Mouse (Mus musculus): ENCODE results near the gene E130114P18Rik. TPM values are rescaled to one million over a fixed set of nuclear protein-coding genes. Genes with fewer than 3 reads are reported as not detected.

Gene E130114P18Rik
- polyA plus RNA-seq, 1 experiment from 2014 or later = 71.1 TPM

- Histone ChIP-seq H3K36me3 (ENCODE audit: poor library complexity, severe bottlenecking) (no peaks in the 10 kb centered on the region), H3K4me1 (peaks cover 56% of the 10 kb centered on the region), H3K4me2 (peak overlapping the region; percentile 60), H3K9me3 (replicated peaks) (no peaks in the 10 kb centered on the region), H3K27me3 (no peaks in the 10 kb centered on the region), H3K4me3 (peak overlapping the region; percentile 48), H3K27ac (peak overlapping the region; percentile 96), H3K9ac (peak overlapping the region; percentile 79; the same call in 1 of the 2 replicates)
- ATAC-seq = no peak
- WGBS = 34% methylated on average over 7 of the region's 7 CpGs
Observed at GRCm38 (mm10) chr4:97580906-97581305, 197.0 kb downstream of the E130114P18Rik start.

GRCm38 (mm10) chr4:97578571-97579165 lies 199.2 kb downstream of the E130114P18Rik start:
- peaks cover 63% of the 10 kb centered on the region for H3K4me1 ChIP-seq
- no peak for ATAC-seq
- H3K4me2 ChIP-seq = peak overlapping the region; percentile 4; the same call in 1 of the 2 replicates
- H3K27me3 ChIP-seq = no peaks in the 10 kb centered on the region
- 0 out of 2 replicates have a peak overlapping the region, but pooled peaks have one; percentile 23 for H3K9ac ChIP-seq
- no peak overlapping the region for H3K4me3 ChIP-seq
- no peaks in the 10 kb centered on the region for H3K9me3 ChIP-seq (replicated peaks)
- peaks cover 3% of the 10 kb centered on the region; the same call in 1 of the 2 replicates for H3K36me3 ChIP-seq (ENCODE audit: poor library complexity, severe bottlenecking)
- H3K27ac ChIP-seq = no peak overlapping the region
- 79% methylated on average over 9 of the region's 9 CpGs for WGBS

- peaks cover 3% of the 10 kb centered on the region; the same call in 1 of the 2 replicates for H3K36me3 ChIP-seq (ENCODE audit: poor library complexity, severe bottlenecking)
- 32% methylated on average over 5 of the region's 5 CpGs for WGBS
- no peak overlapping the region; the same call in 1 of the 2 replicates for H3K4me2 ChIP-seq
- peaks cover 56% of the 10 kb centered on the region for H3K4me1 ChIP-seq
- H3K9ac ChIP-seq = no peak overlapping the region
- ATAC-seq = no peak
- no peaks in the 10 kb centered on the region for H3K27me3 ChIP-seq
- H3K27ac ChIP-seq = peak overlapping the region; percentile 15; the same call in 1 of the 2 replicates
- no peak overlapping the region for H3K4me3 ChIP-seq
- H3K9me3 ChIP-seq (replicated peaks) = no peaks in the 10 kb centered on the region
Observed at GRCm38 (mm10) chr4:97577431-97577830, 200.4 kb downstream of the E130114P18Rik start.

GRCm38 (mm10) chr4:97575447-97575846 lies 202.4 kb downstream of the E130114P18Rik start:
- 32% methylated on average over 5 of the region's 5 CpGs for WGBS
- peak; percentile 86 for ATAC-seq

DNA sequence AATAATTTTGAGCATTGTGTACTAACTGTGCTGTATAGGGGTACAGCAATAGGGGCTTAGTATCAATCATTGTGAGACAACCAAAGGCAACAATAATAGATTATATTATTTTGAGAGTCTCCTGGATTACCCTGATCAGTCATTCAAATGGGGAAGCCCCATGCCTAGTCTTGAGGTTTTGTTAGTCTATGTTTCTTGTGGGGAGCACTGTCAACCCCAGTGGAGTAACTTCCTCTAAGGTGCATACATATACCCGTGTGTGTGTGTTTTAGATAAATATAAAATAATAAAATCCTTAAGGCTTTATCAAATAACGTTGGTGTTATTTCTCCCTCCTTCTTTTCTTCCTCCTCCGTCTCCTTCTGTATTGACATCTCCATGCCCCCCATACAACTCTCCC lies 208.6 kb downstream of the E130114P18Rik start:
- no peak for ATAC-seq
- H3K4me3 ChIP-seq = no peak overlapping the region
- WGBS = 88% methylated on average over 3 of the region's 3 CpGs
- H3K9me3 ChIP-seq (replicated peaks) = no peaks in the 10 kb centered on the region
- H3K9ac ChIP-seq = no peak overlapping the region
- no peak overlapping the region for H3K27ac ChIP-seq
- H3K4me1 ChIP-seq = no peaks in the 10 kb centered on the region
- H3K36me3 ChIP-seq (ENCODE audit: poor library complexity, severe bottlenecking) = peaks cover 12% of the 10 kb centered on the region
- H3K4me2 ChIP-seq = no peak overlapping the region
- H3K27me3 ChIP-seq = no peaks in the 10 kb centered on the region

More at GRCm38 (mm10) chr4:97575447-97575846, 202.4 kb downstream of the E130114P18Rik start:
- H3K9me3 ChIP-seq (replicated peaks) = no peaks in the 10 kb centered on the region
- peaks cover 3% of the 10 kb centered on the region; the same call in 1 of the 2 replicates for H3K36me3 ChIP-seq (ENCODE audit: poor library complexity, severe bottlenecking)
- H3K9ac ChIP-seq = no peak overlapping the region
- no peak overlapping the region for H3K4me3 ChIP-seq
- no peak overlapping the region for H3K4me2 ChIP-seq
- peaks cover 49% of the 10 kb centered on the region for H3K4me1 ChIP-seq
- H3K27ac ChIP-seq = peak overlapping the region; percentile 15; the same call in 1 of the 2 replicates
- no peaks in the 10 kb centered on the region for H3K27me3 ChIP-seq

GRCm38 (mm10) chr4:97564656-97565055 lies 213.2 kb downstream of the E130114P18Rik start:
- WGBS = 25% methylated on average over 4 of the region's 4 CpGs
- Histone ChIP-seq H3K36me3 (ENCODE audit: poor library complexity, severe bottlenecking) (peaks cover 15% of the 10 kb centered on the region; the same call in 1 of the 2 replicates), H3K4me3 (no peak overlapping the region), H3K27me3 (no peaks in the 10 kb centered on the region), H3K4me1 (no peaks in the 10 kb centered on the region), H3K9me3 (replicated peaks) (no peaks in the 10 kb centered on the region), H3K27ac (peak overlapping the region; percentile 12; the same call in 1 of the 2 replicates), H3K9ac (no peak overlapping the region), H3K4me2 (no peak overlapping the region)
- ATAC-seq = peak; percentile 81

DNA sequence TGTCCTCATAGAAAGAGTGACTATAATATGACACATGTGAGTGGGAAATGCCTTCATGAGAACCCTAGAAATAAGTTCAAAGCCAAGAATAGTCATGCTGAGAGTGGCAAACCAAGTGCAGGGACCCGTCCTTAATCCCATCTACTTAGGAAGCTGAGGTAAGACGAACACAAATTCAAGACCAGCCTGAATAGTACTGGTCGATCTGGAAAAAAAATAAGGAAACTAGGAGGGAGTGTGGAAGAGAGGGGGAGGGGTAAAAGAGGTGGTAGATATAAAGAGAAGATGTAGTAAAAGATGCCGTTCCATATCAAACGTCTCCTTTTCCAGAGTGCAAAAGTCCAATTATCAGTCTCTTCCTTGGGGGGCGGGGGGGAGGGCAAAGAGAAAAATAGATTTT lies 213.7 kb downstream of the E130114P18Rik start:
- Histone ChIP-seq H3K36me3 (ENCODE audit: poor library complexity, severe bottlenecking) (peaks cover 15% of the 10 kb centered on the region; the same call in 1 of the 2 replicates), H3K9me3 (replicated peaks) (no peaks in the 10 kb centered on the region), H3K27me3 (no peaks in the 10 kb centered on the region), H3K4me1 (no peaks in the 10 kb centered on the region), H3K4me2 (no peak overlapping the region), H3K9ac (no peak overlapping the region), H3K4me3 (no peak overlapping the region), H3K27ac (peak overlapping the region; percentile 12; the same call in 1 of the 2 replicates)
- 74% methylated on average over 6 of the region's 6 CpGs for WGBS
- 0 out of 2 replicates have a peak, but pooled peaks have one; percentile 57 for ATAC-seq

DNA sequence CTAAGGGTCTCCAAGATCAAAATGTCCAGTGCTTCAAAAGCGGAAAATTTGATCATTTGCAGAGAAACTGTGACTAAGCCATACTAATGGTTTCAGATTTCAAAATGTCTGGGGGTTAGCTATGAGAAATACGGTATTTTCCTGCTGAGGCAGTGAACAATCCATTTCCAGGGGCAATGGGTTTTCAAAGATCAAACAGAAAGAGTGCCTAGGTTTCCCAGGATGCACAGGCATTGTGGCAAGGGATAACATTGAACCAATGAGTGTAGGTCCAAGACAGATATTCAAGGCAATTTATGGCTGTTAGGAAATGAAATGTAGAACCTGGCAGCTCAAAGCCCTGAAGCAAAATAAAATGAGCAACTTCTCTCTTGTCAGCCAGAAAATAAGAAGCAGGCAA lies 220.3 kb downstream of the E130114P18Rik start:
- Histone ChIP-seq H3K27me3 (no peaks in the 10 kb centered on the region), H3K4me2 (no peak overlapping the region), H3K36me3 (ENCODE audit: poor library complexity, severe bottlenecking) (peaks cover 4% of the 10 kb centered on the region; the same call in 1 of the 2 replicates), H3K4me1 (no peaks in the 10 kb centered on the region), H3K9ac (no peak overlapping the region), H3K27ac (no peak overlapping the region), H3K9me3 (replicated peaks) (no peaks in the 10 kb centered on the region), H3K4me3 (no peak overlapping the region)
- ATAC-seq = no peak
- WGBS = 78% methylated on average over 2 of the region's 2 CpGs

GRCm38 (mm10) chr4:97544016-97544415 lies 233.9 kb downstream of the E130114P18Rik start:
- Histone ChIP-seq H3K9me3 (replicated peaks) (0 out of 2 replicates have a peak, but pooled peaks cover 5% of the 10 kb centered on the region), H3K4me2 (no peak overlapping the region), H3K4me3 (no peak overlapping the region), H3K27ac (no peak overlapping the region), H3K4me1 (no peaks in the 10 kb centered on the region), H3K36me3 (ENCODE audit: poor library complexity, severe bottlenecking) (no peaks in the 10 kb centered on the region), H3K9ac (no peak overlapping the region), H3K27me3 (no peaks in the 10 kb centered on the region)
- no peak for ATAC-seq
- 55% methylated on average over 5 of the region's 5 CpGs for WGBS

GRCm38 (mm10) chr4:97532072-97532471 lies 245.8 kb downstream of the E130114P18Rik start:
- Histone ChIP-seq H3K36me3 (ENCODE audit: poor library complexity, severe bottlenecking) (no peaks in the 10 kb centered on the region), H3K4me3 (no peak overlapping the region), H3K4me2 (no peak overlapping the region), H3K9me3 (replicated peaks) (no peaks in the 10 kb centered on the region), H3K9ac (no peak overlapping the region), H3K27me3 (no peaks in the 10 kb centered on the region), H3K4me1 (no peaks in the 10 kb centered on the region), H3K27ac (no peak overlapping the region)
- WGBS = 67% methylated on average over 2 of the region's 2 CpGs
- ATAC-seq = no peak

DNA sequence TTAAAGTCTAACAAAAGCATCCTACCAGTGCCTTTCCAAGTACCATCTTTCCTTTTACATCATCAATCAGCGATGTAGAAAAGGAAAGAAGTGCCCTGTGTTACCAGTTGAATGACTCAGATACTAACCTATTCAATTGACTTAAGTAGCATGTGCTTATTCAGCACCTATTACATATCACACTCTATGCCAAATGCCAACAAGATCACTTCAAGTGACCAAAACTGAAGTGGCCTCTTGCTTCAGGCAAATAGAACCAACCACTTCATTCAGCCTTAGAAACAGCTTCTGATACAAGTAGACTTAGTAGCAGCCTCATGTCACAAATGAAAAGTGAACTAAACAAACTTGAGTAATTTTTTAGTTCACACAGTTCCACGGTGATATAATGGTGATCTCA lies 249.4 kb downstream of the E130114P18Rik start:
- no peak overlapping the region for H3K4me3 ChIP-seq
- ATAC-seq = no peak
- no peak overlapping the region for H3K27ac ChIP-seq
- 90% methylated on average over 2 of the region's 2 CpGs for WGBS
- no peaks in the 10 kb centered on the region for H3K27me3 ChIP-seq
- no peak overlapping the region for H3K4me2 ChIP-seq
- H3K9ac ChIP-seq = no peak overlapping the region
- no peaks in the 10 kb centered on the region for H3K4me1 ChIP-seq
- no peaks in the 10 kb centered on the region for H3K9me3 ChIP-seq (replicated peaks)
- H3K36me3 ChIP-seq (ENCODE audit: poor library complexity, severe bottlenecking) = no peaks in the 10 kb centered on the region
